Mouse (Mus musculus): ENCODE results near the gene Dync1h1. TPM values are rescaled to one million over a fixed set of nuclear protein-coding genes. Genes with fewer than 3 reads are reported as not detected.

Gene Dync1h1
- polyA plus RNA-seq, 1 experiment from 2014 or later: 63.6 TPM

- no peaks in the 10 kb centered on the region for H3K36me3 ChIP-seq (ENCODE audit: control insufficient read depth, insufficient read depth, low read length)
- H3K4me2 ChIP-seq (replicated peaks; ENCODE audit: low read depth, low read length): no peak overlapping the region
- H3K9me3 ChIP-seq (ENCODE audit: control insufficient read depth, low read length): no peaks in the 10 kb centered on the region
- peaks cover 11% of the 10 kb centered on the region; the same call in 1 of the 2 replicates for H3K4me1 ChIP-seq (ENCODE audit: control insufficient read depth, insufficient read depth, low read length)
- H3K9ac ChIP-seq (ENCODE audit: low read depth, low read length): no peak overlapping the region
- 9% methylated on average over 7 of the region's 7 CpGs for WGBS
- no peak overlapping the region for H3K27ac ChIP-seq (ENCODE audit: low read depth, low read length)
- no peak for ATAC-seq (ENCODE audit: low FRiP score, low TSS enrichment)
- no peak overlapping the region for H3K4me3 ChIP-seq (ENCODE audit: low read length)
- H3K27me3 ChIP-seq (ENCODE audit: control insufficient read depth, insufficient read depth, low read length): no peaks in the 10 kb centered on the region
These were observed 2.7 kb upstream of the Dync1h1 start for GRCm38 (mm10) chr12:110598527-110598926.

- no peak for ATAC-seq (ENCODE audit: low FRiP score, low TSS enrichment)
- 71% methylated on average over 4 of the region's 4 CpGs for WGBS
- no peaks in the 10 kb centered on the region for H3K9me3 ChIP-seq (ENCODE audit: control insufficient read depth, low read length)
- no peaks in the 10 kb centered on the region; the same call in 1 of the 2 replicates for H3K36me3 ChIP-seq (ENCODE audit: control insufficient read depth, insufficient read depth, low read length)
- peaks cover 11% of the 10 kb centered on the region; the same call in 1 of the 2 replicates for H3K4me1 ChIP-seq (ENCODE audit: control insufficient read depth, insufficient read depth, low read length)
- H3K4me2 ChIP-seq (replicated peaks; ENCODE audit: low read depth, low read length): no peak overlapping the region
- H3K9ac ChIP-seq (ENCODE audit: low read depth, low read length): no peak overlapping the region
- H3K27ac ChIP-seq (ENCODE audit: low read depth, low read length): no peak overlapping the region
- H3K27me3 ChIP-seq (ENCODE audit: control insufficient read depth, insufficient read depth, low read length): no peaks in the 10 kb centered on the region
- H3K4me3 ChIP-seq (ENCODE audit: low read length): no peak overlapping the region
These were observed 1.5 kb upstream of the Dync1h1 start for GRCm38 (mm10) chr12:110599791-110600190.

GRCm38 (mm10) chr12:110600225-110600991, 844 bp upstream of the Dync1h1 start:
- WGBS: 57% methylated on average over 13 of the region's 13 CpGs
- H3K4me3 ChIP-seq (ENCODE audit: low read length): peak overlapping the region; percentile 99
- ATAC-seq (ENCODE audit: low FRiP score, low TSS enrichment): peak; percentile 1; the same call in 1 of the 2 replicates
- H3K27me3 ChIP-seq (ENCODE audit: control insufficient read depth, insufficient read depth, low read length): no peaks in the 10 kb centered on the region
- no peak overlapping the region for H3K27ac ChIP-seq (ENCODE audit: low read depth, low read length)
- no peaks in the 10 kb centered on the region for H3K9me3 ChIP-seq (ENCODE audit: control insufficient read depth, low read length)
- H3K4me2 ChIP-seq (replicated peaks; ENCODE audit: low read depth, low read length): peak overlapping the region; percentile 60
- H3K36me3 ChIP-seq (ENCODE audit: control insufficient read depth, insufficient read depth, low read length): no peaks in the 10 kb centered on the region; the same call in 1 of the 2 replicates
- peaks cover 11% of the 10 kb centered on the region; the same call in 1 of the 2 replicates for H3K4me1 ChIP-seq (ENCODE audit: control insufficient read depth, insufficient read depth, low read length)
- H3K9ac ChIP-seq (ENCODE audit: low read depth, low read length): peak overlapping the region; percentile 32; the same call in 1 of the 2 replicates

- Histone ChIP-seq H3K4me2 (replicated peaks; ENCODE audit: low read depth, low read length) (no peak overlapping the region), H3K4me1 (ENCODE audit: control insufficient read depth, insufficient read depth, low read length) (peaks cover 7% of the 10 kb centered on the region), H3K27ac (ENCODE audit: low read depth, low read length) (no peak overlapping the region), H3K27me3 (ENCODE audit: control insufficient read depth, insufficient read depth, low read length) (no peaks in the 10 kb centered on the region), H3K4me3 (ENCODE audit: low read length) (no peak overlapping the region), H3K9ac (ENCODE audit: low read depth, low read length) (no peak overlapping the region), H3K9me3 (ENCODE audit: control insufficient read depth, low read length) (no peaks in the 10 kb centered on the region), H3K36me3 (ENCODE audit: control insufficient read depth, insufficient read depth, low read length) (peaks cover 8% of the 10 kb centered on the region; the same call in 1 of the 2 replicates)
- WGBS: 92% methylated on average over 3 of the region's 3 CpGs
- ATAC-seq (ENCODE audit: low FRiP score, low TSS enrichment): no peak
These were observed 4.9 kb downstream of the Dync1h1 start for GRCm38 (mm10) chr12:110606161-110606560.

GRCm38 (mm10) chr12:110606676-110607075, 5.4 kb downstream of the Dync1h1 start:
- 89% methylated on average over 2 of the region's 2 CpGs for WGBS
- no peaks in the 10 kb centered on the region for H3K9me3 ChIP-seq (ENCODE audit: control insufficient read depth, low read length)
- H3K4me3 ChIP-seq (ENCODE audit: low read length): no peak overlapping the region
- no peak overlapping the region for H3K4me2 ChIP-seq (replicated peaks; ENCODE audit: low read depth, low read length)
- ATAC-seq (ENCODE audit: low FRiP score, low TSS enrichment): no peak
- H3K36me3 ChIP-seq (ENCODE audit: control insufficient read depth, insufficient read depth, low read length): peaks cover 9% of the 10 kb centered on the region; the same call in 1 of the 2 replicates
- no peak overlapping the region for H3K27ac ChIP-seq (ENCODE audit: low read depth, low read length)
- H3K9ac ChIP-seq (ENCODE audit: low read depth, low read length): no peak overlapping the region
- peaks cover 7% of the 10 kb centered on the region for H3K4me1 ChIP-seq (ENCODE audit: control insufficient read depth, insufficient read depth, low read length)
- H3K27me3 ChIP-seq (ENCODE audit: control insufficient read depth, insufficient read depth, low read length): no peaks in the 10 kb centered on the region

- ATAC-seq (ENCODE audit: low FRiP score, low TSS enrichment): peak; percentile 63; the same call in 1 of the 2 replicates
- Histone ChIP-seq H3K4me1 (ENCODE audit: control insufficient read depth, insufficient read depth, low read length) (no peaks in the 10 kb centered on the region; the same call in 1 of the 2 replicates), H3K9me3 (ENCODE audit: control insufficient read depth, low read length) (no peaks in the 10 kb centered on the region), H3K27ac (ENCODE audit: low read depth, low read length) (no peak overlapping the region), H3K4me2 (replicated peaks; ENCODE audit: low read depth, low read length) (no peak overlapping the region), H3K9ac (ENCODE audit: low read depth, low read length) (no peak overlapping the region), H3K4me3 (ENCODE audit: low read length) (no peak overlapping the region), H3K36me3 (ENCODE audit: control insufficient read depth, insufficient read depth, low read length) (peaks cover 27% of the 10 kb centered on the region), H3K27me3 (ENCODE audit: control insufficient read depth, insufficient read depth, low read length) (no peaks in the 10 kb centered on the region)
- 60% methylated on average over 11 of the region's 11 CpGs for WGBS
These were observed 7.4 kb downstream of the Dync1h1 start for GRCm38 (mm10) chr12:110608460-110609152.

GRCm38 (mm10) chr12:110609153-110609497, 7.9 kb downstream of the Dync1h1 start:
- Histone ChIP-seq H3K9ac (ENCODE audit: low read depth, low read length) (no peak overlapping the region), H3K4me3 (ENCODE audit: low read length) (no peak overlapping the region), H3K9me3 (ENCODE audit: control insufficient read depth, low read length) (no peaks in the 10 kb centered on the region), H3K27me3 (ENCODE audit: control insufficient read depth, insufficient read depth, low read length) (no peaks in the 10 kb centered on the region), H3K4me2 (replicated peaks; ENCODE audit: low read depth, low read length) (no peak overlapping the region), H3K27ac (ENCODE audit: low read depth, low read length) (no peak overlapping the region), H3K36me3 (ENCODE audit: control insufficient read depth, insufficient read depth, low read length) (peaks cover 32% of the 10 kb centered on the region), H3K4me1 (ENCODE audit: control insufficient read depth, insufficient read depth, low read length) (no peaks in the 10 kb centered on the region; the same call in 1 of the 2 replicates)
- ATAC-seq (ENCODE audit: low FRiP score, low TSS enrichment): no peak
- WGBS: 83% methylated on average over 9 of the region's 9 CpGs

- no peak overlapping the region for H3K9ac ChIP-seq (ENCODE audit: low read depth, low read length)
- WGBS: 97% methylated on average over 2 of the region's 2 CpGs
- H3K4me3 ChIP-seq (ENCODE audit: low read length): no peak overlapping the region
- no peaks in the 10 kb centered on the region for H3K9me3 ChIP-seq (ENCODE audit: control insufficient read depth, low read length)
- H3K36me3 ChIP-seq (ENCODE audit: control insufficient read depth, insufficient read depth, low read length): peaks cover 46% of the 10 kb centered on the region
- no peak for ATAC-seq (ENCODE audit: low FRiP score, low TSS enrichment)
- no peaks in the 10 kb centered on the region for H3K27me3 ChIP-seq (ENCODE audit: control insufficient read depth, insufficient read depth, low read length)
- no peaks in the 10 kb centered on the region; the same call in 1 of the 2 replicates for H3K4me1 ChIP-seq (ENCODE audit: control insufficient read depth, insufficient read depth, low read length)
- no peak overlapping the region for H3K27ac ChIP-seq (ENCODE audit: low read depth, low read length)
- H3K4me2 ChIP-seq (replicated peaks; ENCODE audit: low read depth, low read length): no peak overlapping the region
These were observed 9.5 kb downstream of the Dync1h1 start for GRCm38 (mm10) chr12:110610713-110611112.

- H3K9ac ChIP-seq (ENCODE audit: low read depth, low read length): no peak overlapping the region
- no peak for ATAC-seq (ENCODE audit: low FRiP score, low TSS enrichment)
- no peak overlapping the region for H3K27ac ChIP-seq (ENCODE audit: low read depth, low read length)
- H3K27me3 ChIP-seq (ENCODE audit: control insufficient read depth, insufficient read depth, low read length): no peaks in the 10 kb centered on the region
- no peaks in the 10 kb centered on the region for H3K9me3 ChIP-seq (ENCODE audit: control insufficient read depth, low read length)
- 95% methylated on average over 11 of the region's 11 CpGs for WGBS
- H3K4me1 ChIP-seq (ENCODE audit: control insufficient read depth, insufficient read depth, low read length): no peaks in the 10 kb centered on the region
- H3K36me3 ChIP-seq (ENCODE audit: control insufficient read depth, insufficient read depth, low read length): peaks cover 100% of the 10 kb centered on the region
- no peak overlapping the region for H3K4me2 ChIP-seq (replicated peaks; ENCODE audit: low read depth, low read length)
- H3K4me3 ChIP-seq (ENCODE audit: low read length): no peak overlapping the region
These were observed 28.8 kb downstream of the Dync1h1 start for GRCm38 (mm10) chr12:110630056-110630455.

All from kidney, embryonic 14.5 days (tissue).